Mouse (Mus musculus) heart, adult 2 months (tissue): ENCODE data around the gene Tymp.

Experiments
- CTCF ChIP-seq: fragments of 200-600 bp; IDR thresholded peaks from 2 replicates; pipeline ENCODE4 v1.8.1; 2022; ENCODE audit warnings: antibody characterized with exemption, mild to moderate bottlenecking, moderate library complexity
- EP300 ChIP-seq: fragments of 200-500 bp; IDR thresholded peaks from 2 replicates; pipeline ENCODE4 v1.6.1; 2011; ENCODE audit warnings: low read depth, low read length, control low read depth; ENCODE audit not compliant: insufficient read depth

DNA sequence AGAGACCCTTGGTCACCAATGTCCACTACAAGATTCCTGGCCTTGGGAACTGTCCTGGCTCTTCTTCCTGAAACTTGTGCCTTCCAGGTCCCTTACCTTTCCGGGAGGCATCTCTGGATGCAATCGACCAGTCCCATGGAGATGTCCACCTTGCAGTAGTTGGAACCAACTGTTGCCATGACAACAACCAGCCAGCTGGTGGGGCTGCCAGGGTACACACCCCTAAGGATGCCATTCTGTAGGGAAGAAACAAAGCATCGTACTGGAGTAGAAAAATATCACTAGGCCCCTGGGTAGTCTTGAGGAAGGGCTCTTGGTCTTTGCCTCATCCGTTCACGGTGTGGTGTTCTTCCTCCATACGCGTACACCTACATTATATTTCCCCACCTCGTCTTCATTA is 47.8 kb upstream of the Tymp start:
- TF ChIP-seq CTCF (no peak), EP300 (no peak)
